Mouse (Mus musculus) embryonic facial prominence, embryonic 15.5 days (tissue): ENCODE data around the gene Wnk2. TPM values are rescaled to one million over a fixed set of nuclear protein-coding genes. Genes with fewer than 3 reads are reported as not detected.

Experiments
- ATAC-seq: fragments of 200-750 bp; cut with Nextera tagmentation; 2 replicates; pipeline ENCODE4 v1.8.0; 2017; ENCODE audit warnings: low read depth, moderate TSS enrichment; ENCODE audit not compliant: insufficient number of reproducible peaks, low FRiP score, low TSS enrichment
- H3K27ac ChIP-seq: fragments of 300-500 bp; sonication (generic); replicated peaks from 2 replicates; pipeline ENCODE4 v1.5.1; 2015; ENCODE audit warnings: mild to moderate bottlenecking, inconsistent platforms
- H3K27me3 ChIP-seq: fragments of 300-500 bp; sonication (generic); 2 replicates; pipeline ENCODE4 v1.6.1; 2015; ENCODE audit warnings: inconsistent platforms
- H3K36me3 ChIP-seq: fragments of 300-500 bp; sonication (generic); 2 replicates; pipeline ENCODE4 v1.6.1; 2015; ENCODE audit warnings: mild to moderate bottlenecking, inconsistent platforms
- H3K4me1 ChIP-seq: fragments of 300-500 bp; sonication (generic); 2 replicates; pipeline ENCODE4 v1.6.1; 2015; ENCODE audit warnings: inconsistent platforms
- H3K4me2 ChIP-seq: fragments of 300-500 bp; sonication (generic); replicated peaks from 2 replicates; pipeline ENCODE4 v1.6.1; 2015; ENCODE audit warnings: mild to moderate bottlenecking, inconsistent platforms
- H3K4me3 ChIP-seq: fragments of 300-500 bp; sonication (generic); replicated peaks from 2 replicates; pipeline ENCODE4 v1.5.1; 2015; ENCODE audit warnings: mild to moderate bottlenecking, inconsistent platforms
- H3K9ac ChIP-seq: fragments of 300-500 bp; sonication (generic); 2 replicates; pipeline ENCODE4 v1.6.1; 2015; ENCODE audit warnings: inconsistent platforms
- H3K9me3 ChIP-seq: fragments of 300-500 bp; sonication (generic); replicated peaks from 2 replicates; pipeline ENCODE4 v1.6.1; 2016; ENCODE audit warnings: inconsistent platforms
- WGBS: fragments of 180-500 bp; shearing (Covaris S2); methylation state at CpG from one replicate; pipeline ENCODE4 v1.1.7; 2015; 5-methylcytosine and 5-hydroxymethylcytosine counted together
- polyA plus RNA-seq: library from polyadenylated mRNA; unstranded; fragments of >200 nt; fragmentation: Nextera tagmentation; extraction: Ambion mirVana; gene quantifications from 2 replicates; pipeline ENCODE4 v1.2.1, GENCODE M21; 2015

Gene Wnk2
- polyA plus RNA-seq, 1 experiment from 2014 or later: 2.6 TPM

DNA sequence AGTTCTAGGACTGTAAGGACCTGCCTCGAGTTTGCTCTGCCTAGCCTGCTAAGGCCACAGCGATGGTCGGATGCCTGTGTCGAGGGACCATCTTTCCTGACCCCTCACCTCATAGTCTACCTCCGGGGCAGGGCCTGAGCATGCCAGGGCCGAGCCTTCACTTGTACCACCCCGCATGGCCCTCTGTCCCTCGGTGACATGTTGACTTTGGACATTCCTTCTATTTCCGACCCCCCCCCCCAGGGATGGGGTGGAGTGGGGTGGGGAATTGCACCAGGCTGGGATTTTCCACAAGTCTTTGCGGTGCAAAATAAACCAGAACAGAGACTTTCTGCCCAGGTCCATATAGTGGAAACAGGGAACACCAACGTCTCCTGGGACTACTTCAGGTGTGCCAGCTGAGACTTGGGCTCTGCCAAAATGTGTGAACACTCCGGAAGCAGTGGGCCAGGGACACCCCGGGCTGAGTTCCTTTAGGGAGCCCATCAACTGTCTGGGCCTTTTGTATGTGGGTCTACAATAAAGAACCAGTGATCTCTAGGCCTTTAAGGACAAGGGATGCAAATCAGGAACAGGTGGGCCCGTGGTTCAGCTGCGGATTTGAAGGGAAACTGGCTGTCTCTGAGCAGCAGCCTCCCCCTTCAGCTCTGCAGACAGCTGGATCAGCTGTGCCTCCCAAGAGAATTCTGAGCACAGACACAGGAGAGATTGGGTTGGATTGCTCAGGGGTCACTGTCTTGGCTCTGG, 40.6 kb upstream of the Wnk2 start:
- no peaks in the 10 kb centered on the region for H3K27me3 ChIP-seq
- H3K36me3 ChIP-seq: no peaks in the 10 kb centered on the region
- H3K9ac ChIP-seq: peak overlapping the region; percentile 53; the same call in 1 of the 2 replicates
- WGBS: 14% methylated on average over 15 of the region's 15 CpGs
- peaks cover 48% of the 10 kb centered on the region for H3K4me1 ChIP-seq
- no peak overlapping the region for H3K27ac ChIP-seq
- H3K4me2 ChIP-seq: peak overlapping the region; percentile 97
- H3K9me3 ChIP-seq: no peaks in the 10 kb centered on the region
- ATAC-seq: no peak
- peak overlapping the region; percentile 85 for H3K4me3 ChIP-seq

DNA sequence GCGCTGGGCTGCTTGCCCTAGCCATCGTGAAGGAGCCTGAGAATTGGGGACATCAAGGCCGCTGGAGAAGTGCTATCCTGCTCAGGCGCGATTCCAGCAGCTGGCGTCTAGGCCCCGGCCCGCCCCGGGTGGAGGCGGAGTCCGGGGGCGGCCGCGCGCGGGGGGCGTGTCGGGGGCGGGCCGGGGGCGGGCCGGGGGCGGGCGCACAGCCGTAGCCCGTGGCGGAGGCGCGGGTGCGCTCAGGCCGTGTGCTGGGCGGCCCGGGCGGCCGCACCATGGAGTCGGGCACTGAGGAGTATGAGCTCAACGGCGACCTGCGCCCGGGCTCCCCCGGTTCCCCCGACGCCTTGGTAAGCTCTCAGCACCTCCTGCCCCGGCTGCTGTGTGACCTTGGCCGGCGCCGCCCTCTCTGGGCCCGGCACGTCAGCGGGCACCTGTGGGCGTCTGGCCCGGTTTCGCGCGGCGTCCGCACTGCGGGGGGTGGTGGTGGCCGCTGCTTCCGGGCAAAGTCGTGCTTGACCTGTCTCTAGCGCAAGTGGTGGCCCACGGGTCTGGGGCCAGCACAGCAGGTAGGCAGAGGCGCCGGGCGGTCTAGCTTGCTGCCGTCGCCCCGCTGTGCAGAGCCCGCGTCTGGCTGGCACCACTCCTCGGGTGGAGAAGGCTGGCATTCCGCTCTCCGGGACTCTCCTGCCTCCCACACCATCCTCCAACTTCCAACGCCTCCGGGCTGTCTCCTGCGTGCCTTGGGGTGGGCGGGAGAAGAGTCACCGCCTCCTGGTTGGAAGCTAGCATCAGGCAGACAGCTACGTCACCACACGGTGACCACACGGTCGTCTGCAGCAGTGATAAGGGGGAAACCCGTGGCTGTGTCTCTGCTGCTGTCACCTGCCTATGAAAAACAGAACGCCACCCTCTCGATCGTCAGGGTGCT, 39.7 kb upstream of the Wnk2 start, which contains the start of gene Ninj1:
Gene Ninj1 (plus strand): TSS at position 198 of the 931 bp plus-strand sequence.
- Histone ChIP-seq H3K9me3 (no peaks in the 10 kb centered on the region), H3K36me3 (no peaks in the 10 kb centered on the region), H3K4me3 (peak within 1 kb of the TSS; percentile 85), H3K27me3 (no peaks in the 10 kb centered on the region), H3K4me1 (peaks cover 48% of the 10 kb centered on the region), H3K4me2 (peak within 1 kb of the TSS; percentile 97), H3K27ac (peak within 1 kb of the TSS; percentile 79), H3K9ac (peak within 1 kb of the TSS; percentile 53)
- peak; percentile 92 for ATAC-seq
- WGBS: under 1% methylated on average over 81 of the region's 87 CpGs

- Histone ChIP-seq H3K4me3 (peak overlapping the region; percentile 85), H3K9ac (no peak overlapping the region), H3K27me3 (no peaks in the 10 kb centered on the region), H3K36me3 (no peaks in the 10 kb centered on the region), H3K4me1 (peaks cover 42% of the 10 kb centered on the region), H3K27ac (peak overlapping the region; percentile 63), H3K4me2 (peak overlapping the region; percentile 97), H3K9me3 (no peaks in the 10 kb centered on the region)
- 15% methylated on average over 11 of the region's 11 CpGs for WGBS
- ATAC-seq: peak; percentile 31; the same call in 1 of the 2 replicates
These were observed 39.0 kb upstream of the Wnk2 start for GRCm38 (mm10) chr13:49186798-49187287.

DNA sequence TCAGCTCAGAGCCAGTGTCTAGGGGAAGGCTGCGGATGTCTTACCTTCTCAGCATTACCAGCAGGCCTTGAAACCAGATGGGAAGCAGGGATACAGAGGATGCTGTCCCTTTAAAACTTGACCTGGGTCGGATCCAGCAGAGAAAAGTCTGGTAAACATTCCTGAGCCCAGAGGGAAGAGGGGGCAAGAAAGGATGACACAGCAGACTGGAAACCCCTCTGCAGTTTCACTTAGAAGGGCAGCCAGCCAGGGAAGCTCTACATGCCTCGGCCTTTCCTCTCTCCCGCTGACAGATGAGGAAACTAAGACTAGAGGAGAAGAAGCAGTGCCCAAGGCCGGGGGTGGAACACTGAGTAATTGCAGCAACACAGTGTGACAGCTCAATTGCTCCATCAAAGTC, 35.8 kb upstream of the Wnk2 start:
- Histone ChIP-seq H3K27me3 (no peaks in the 10 kb centered on the region), H3K9me3 (no peaks in the 10 kb centered on the region), H3K27ac (no peak overlapping the region), H3K4me1 (peaks cover 26% of the 10 kb centered on the region), H3K4me2 (no peak overlapping the region), H3K9ac (no peak overlapping the region), H3K4me3 (no peak overlapping the region), H3K36me3 (no peaks in the 10 kb centered on the region)
- ATAC-seq: no peak
- 33% methylated on average over 5 of the region's 5 CpGs for WGBS

GRCm38 (mm10) chr13:49183161-49183560, 35.3 kb upstream of the Wnk2 start:
- no peak overlapping the region for H3K4me2 ChIP-seq
- no peak for ATAC-seq
- peaks cover 24% of the 10 kb centered on the region for H3K4me1 ChIP-seq
- H3K27ac ChIP-seq: no peak overlapping the region
- H3K9me3 ChIP-seq: no peaks in the 10 kb centered on the region
- WGBS: 49% methylated on average over 5 of the region's 5 CpGs
- H3K4me3 ChIP-seq: no peak overlapping the region
- no peaks in the 10 kb centered on the region for H3K27me3 ChIP-seq
- no peak overlapping the region for H3K9ac ChIP-seq
- H3K36me3 ChIP-seq: no peaks in the 10 kb centered on the region

- Histone ChIP-seq H3K4me3 (no peak overlapping the region), H3K9me3 (no peaks in the 10 kb centered on the region), H3K27me3 (no peaks in the 10 kb centered on the region), H3K4me1 (peaks cover 12% of the 10 kb centered on the region), H3K36me3 (no peaks in the 10 kb centered on the region), H3K4me2 (no peak overlapping the region), H3K9ac (no peak overlapping the region), H3K27ac (no peak overlapping the region)
- ATAC-seq: no peak
- WGBS: 75% methylated on average over 3 of the region's 3 CpGs
These were observed 33.7 kb upstream of the Wnk2 start for GRCm38 (mm10) chr13:49181411-49181984.

- H3K4me3 ChIP-seq: no peak overlapping the region
- WGBS: 58% methylated on average over 1 of the region's 1 CpGs
- H3K9me3 ChIP-seq: no peaks in the 10 kb centered on the region
- peaks cover 10% of the 10 kb centered on the region; the same call in 1 of the 2 replicates for H3K4me1 ChIP-seq
- H3K27me3 ChIP-seq: no peaks in the 10 kb centered on the region
- H3K9ac ChIP-seq: no peak overlapping the region
- no peaks in the 10 kb centered on the region for H3K36me3 ChIP-seq
- no peak for ATAC-seq
- H3K4me2 ChIP-seq: no peak overlapping the region
- H3K27ac ChIP-seq: no peak overlapping the region
These were observed 32.9 kb upstream of the Wnk2 start for GRCm38 (mm10) chr13:49180691-49181090.

- 82% methylated on average over 5 of the region's 5 CpGs for WGBS
- Histone ChIP-seq H3K27ac (no peak overlapping the region), H3K4me1 (peaks cover 10% of the 10 kb centered on the region; the same call in 1 of the 2 replicates), H3K4me3 (no peak overlapping the region), H3K36me3 (no peaks in the 10 kb centered on the region), H3K27me3 (no peaks in the 10 kb centered on the region), H3K4me2 (no peak overlapping the region), H3K9ac (no peak overlapping the region), H3K9me3 (no peaks in the 10 kb centered on the region)
- ATAC-seq: no peak
These were observed 32.5 kb upstream of the Wnk2 start for GRCm38 (mm10) chr13:49180274-49180673.

DNA sequence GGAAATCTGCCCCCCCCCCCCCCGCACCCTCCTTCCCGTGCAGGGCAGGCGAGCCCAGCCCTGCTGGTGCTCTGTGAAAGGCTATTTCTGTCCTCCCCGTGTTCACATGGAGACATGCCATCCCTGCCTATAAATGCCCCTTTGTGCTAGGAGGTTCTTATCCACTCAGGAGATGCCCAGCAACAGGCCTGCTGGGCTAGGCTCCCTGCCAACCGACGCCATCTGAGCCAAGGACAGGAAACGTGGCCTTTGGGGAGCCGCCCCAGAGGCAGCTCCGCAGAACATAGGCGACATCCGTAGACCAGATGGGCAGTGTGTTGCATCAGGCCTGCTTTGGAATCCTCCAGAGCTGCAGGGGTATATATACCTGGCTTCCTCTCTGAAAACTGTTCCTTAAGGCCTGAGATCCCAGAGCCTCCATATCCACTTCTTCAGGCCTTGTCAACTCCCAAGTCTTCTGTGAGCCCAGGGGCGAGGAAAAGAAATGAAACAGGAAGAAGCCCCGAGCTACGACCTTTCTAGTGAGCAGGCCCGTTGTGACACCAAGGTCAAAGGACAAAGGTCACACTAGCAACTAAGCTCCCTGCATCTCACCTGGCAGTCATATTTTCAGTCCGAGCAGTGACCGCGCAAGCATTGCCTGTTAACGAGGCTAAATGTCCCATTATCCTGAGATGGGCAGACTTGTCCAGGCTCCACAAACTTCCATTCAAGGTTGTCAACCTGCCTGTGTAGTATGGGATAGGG, 31.2 kb upstream of the Wnk2 start:
- Histone ChIP-seq H3K4me2 (no peak overlapping the region), H3K27ac (peak overlapping the region; percentile 65), H3K4me1 (peaks cover 10% of the 10 kb centered on the region; the same call in 1 of the 2 replicates), H3K9ac (no peak overlapping the region), H3K4me3 (no peak overlapping the region), H3K36me3 (no peaks in the 10 kb centered on the region), H3K9me3 (no peaks in the 10 kb centered on the region), H3K27me3 (no peaks in the 10 kb centered on the region)
- WGBS: 45% methylated on average over 19 of the region's 19 CpGs
- ATAC-seq: peak; percentile 71

DNA sequence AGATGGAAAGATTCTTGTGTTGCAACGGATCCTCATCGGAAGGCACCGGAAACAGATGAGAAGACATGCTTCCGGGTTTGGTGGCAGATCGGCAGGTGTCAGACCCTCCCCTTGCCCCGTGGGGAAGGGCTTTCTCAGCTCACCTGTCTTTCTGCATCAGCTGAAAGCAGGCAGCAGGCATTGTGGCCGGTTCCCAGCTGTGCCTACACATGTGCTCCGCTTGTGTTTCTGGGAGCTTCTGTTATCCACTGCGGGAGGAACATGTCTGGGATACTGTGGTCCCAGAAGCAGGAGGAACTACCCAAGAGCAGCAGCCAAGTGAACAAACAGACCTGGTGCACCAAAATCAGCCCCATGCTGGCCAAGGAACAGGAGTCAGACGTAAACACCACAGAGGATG, 27.7 kb upstream of the Wnk2 start:
- 68% methylated on average over 10 of the region's 10 CpGs for WGBS
- no peak for ATAC-seq
- peaks cover 14% of the 10 kb centered on the region for H3K4me1 ChIP-seq

More for the DNA sequence above, 27.7 kb upstream of the Wnk2 start:
- H3K27ac ChIP-seq: no peak overlapping the region
- no peak overlapping the region for H3K4me3 ChIP-seq
- no peak overlapping the region for H3K4me2 ChIP-seq
- no peaks in the 10 kb centered on the region for H3K27me3 ChIP-seq
- H3K9me3 ChIP-seq: no peaks in the 10 kb centered on the region
- no peaks in the 10 kb centered on the region for H3K36me3 ChIP-seq
- no peak overlapping the region for H3K9ac ChIP-seq
